Mouse (Mus musculus): ENCODE measurements around the gene Ptprm.

DNA sequence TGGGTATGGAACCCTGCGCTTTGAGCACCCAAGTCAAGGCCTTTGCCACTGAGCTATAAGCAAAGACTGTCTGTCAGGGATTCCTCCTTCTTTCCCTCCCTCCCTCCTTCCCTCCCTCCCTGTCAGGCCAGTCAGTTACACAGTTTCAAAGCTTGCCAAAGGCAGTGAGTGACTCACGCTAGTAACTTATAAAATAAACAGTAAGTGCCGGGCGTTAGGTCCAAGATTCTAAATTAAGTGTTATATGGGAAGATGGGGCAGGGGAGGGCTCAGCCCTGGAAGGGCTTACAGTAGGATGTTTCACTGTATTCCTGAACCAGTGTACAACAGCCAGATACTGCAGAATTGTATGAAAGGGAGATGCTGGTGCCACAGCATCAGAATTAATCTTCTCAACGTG lies 2.8 kb downstream of the Ptprm start:
- TF ChIP-seq CTCF (IDR thresholded peaks at IDR 0.05; ENCODE audit: low read depth) (no peak), EP300 (IDR thresholded peaks at IDR 0.05; ENCODE audit: low read depth) (no peak)
